Mouse (Mus musculus) cerebellum, postnatal 14 days (tissue): ENCODE results near the gene B4galt1.

Source experiments
- DNase-seq, 2 experiments: peaks; one replicate each; pipeline ENCODE4 v3.0.0; 2021; ENCODE audit warnings: mixed read lengths in 2 of 2

The B4galt1 gene

GRCm38 (mm10) chr4:40774279-40775259 is 79.2 kb downstream of the B4galt1 start:
- peak; percentile 81 to 90 for DNase-seq

DNA sequence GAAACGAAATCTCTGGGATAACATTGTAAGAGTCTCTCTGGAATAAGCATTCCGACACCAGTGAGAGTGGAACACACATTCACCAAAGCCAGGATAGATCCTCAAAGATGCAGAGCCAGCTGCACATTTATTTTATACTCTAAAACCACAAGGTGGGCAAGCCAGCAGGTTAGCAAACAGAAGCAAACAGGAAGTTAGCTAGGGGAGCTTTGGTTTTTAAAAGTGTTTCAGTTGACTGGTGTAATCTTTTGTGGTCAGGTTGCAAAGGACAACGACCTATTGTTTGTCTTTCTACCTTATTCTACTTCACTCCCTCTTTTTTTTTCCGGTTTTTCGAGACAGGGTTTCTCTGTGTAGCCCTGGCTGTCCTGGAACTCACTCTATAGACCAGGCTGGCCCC is 93.9 kb downstream of the B4galt1 start:
- DNase-seq, result no peak

- DNase-seq, result peak; percentile 98 to 99
These were observed 95.9 kb downstream of the B4galt1 start, which contains the start of gene Smu1 for GRCm38 (mm10) chr4:40757780-40758420. Smu1 (minus strand) TSS chr4:40757923.

DNA sequence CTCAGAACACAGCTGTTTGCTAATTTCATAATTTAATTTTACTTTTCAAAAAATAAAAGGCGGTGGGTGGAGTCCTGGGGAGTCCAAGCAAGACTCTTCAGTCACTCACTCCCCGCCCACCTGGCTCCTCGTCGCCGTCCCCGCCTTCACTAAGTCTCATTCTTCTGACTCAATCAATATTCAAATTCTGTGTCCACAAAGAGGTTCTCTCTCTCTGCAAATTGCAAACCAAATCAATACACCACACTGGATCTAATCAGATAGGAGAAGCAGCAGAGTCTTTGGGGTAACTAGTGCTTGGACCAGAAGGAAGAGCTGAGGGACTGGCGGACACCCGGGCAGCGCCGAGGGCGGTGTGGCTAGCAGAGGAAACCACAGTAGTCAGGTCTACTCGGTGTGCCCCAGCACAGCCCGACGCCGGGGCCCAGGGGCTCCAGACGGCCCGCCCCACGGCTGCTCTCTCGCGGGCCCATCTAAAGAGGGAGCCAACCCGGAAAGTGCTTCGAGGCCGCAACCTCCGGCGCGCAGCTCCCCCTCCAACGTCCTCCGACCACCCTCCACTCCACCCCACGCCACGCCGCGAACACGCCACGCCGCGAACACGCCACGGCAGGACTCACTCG is 96.5 kb downstream of the B4galt1 start:
- DNase-seq, result peak in 1 of 2 experiments; percentile 24
